Mouse (Mus musculus) urinary bladder, postnatal 4 days (tissue): ENCODE measurements around the gene Tpcn2.

Experiments
- DNase-seq, 2 experiments: peaks; one replicate each; pipeline ENCODE4 v3.0.0; 2021 to 2022; ENCODE audit warnings: low spot score in 2 of 2

The Tpcn2 gene

DNA sequence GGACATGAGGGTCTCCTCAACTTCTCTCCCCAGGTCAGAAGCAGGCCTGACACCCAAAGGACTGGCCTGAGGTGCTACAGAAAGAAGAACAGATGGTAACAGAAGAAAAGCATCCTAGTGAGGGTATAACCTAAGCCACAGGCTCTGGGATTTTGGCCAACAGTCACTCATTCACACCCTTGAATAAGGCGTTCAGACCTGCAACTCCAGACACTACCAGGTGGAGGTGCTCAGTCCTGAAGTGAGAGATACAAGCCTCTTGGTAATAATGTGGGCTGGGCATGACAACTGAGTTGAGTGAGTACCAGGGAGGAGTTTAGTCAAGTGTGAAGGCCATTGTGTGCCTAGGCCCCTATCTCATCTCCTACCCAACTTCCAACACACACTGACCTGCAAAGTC is 129.7 kb downstream of the Tpcn2 start:
- no peak for DNase-seq

DNA sequence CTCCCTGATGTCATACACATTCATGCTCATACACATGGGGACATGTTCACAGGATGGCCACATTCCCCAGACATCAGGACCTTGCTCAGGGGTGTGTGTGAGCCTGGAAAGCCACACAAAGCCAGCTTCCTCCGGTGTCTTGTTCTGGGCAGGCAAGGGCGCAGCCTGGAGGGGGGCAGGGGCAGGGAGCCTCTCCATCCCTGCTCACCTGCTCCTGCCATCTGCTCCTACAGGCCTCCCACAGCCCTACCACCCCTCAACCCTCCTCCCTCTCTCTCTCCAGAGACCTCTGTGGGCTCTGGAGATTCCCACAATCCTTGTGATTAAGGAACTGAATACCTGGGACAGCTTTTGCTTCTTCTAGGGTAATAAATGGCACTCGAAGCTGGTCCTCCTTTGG is 132.0 kb downstream of the Tpcn2 start:
- DNase-seq = no peak

DNA sequence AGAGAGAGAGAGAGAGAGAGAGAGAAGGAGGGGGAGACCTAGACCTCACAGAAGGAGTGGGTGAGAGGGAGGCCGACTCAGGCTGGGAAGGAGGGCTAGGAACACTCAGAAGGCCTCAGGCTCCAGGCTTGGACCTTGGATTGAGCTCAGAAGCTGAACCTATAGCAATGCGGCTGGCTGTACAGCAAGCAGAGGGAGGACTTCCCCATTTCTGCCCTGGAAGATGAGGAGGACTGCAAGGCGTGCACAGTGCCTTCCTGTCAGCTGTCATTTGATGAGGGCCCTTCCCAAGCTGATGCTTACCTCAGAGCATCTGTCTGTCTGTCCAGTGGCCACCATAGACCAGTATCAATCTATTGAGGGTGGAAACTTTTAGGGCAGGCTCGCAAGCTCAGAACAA is 134.9 kb downstream of the Tpcn2 start:
- DNase-seq = no peak

DNA sequence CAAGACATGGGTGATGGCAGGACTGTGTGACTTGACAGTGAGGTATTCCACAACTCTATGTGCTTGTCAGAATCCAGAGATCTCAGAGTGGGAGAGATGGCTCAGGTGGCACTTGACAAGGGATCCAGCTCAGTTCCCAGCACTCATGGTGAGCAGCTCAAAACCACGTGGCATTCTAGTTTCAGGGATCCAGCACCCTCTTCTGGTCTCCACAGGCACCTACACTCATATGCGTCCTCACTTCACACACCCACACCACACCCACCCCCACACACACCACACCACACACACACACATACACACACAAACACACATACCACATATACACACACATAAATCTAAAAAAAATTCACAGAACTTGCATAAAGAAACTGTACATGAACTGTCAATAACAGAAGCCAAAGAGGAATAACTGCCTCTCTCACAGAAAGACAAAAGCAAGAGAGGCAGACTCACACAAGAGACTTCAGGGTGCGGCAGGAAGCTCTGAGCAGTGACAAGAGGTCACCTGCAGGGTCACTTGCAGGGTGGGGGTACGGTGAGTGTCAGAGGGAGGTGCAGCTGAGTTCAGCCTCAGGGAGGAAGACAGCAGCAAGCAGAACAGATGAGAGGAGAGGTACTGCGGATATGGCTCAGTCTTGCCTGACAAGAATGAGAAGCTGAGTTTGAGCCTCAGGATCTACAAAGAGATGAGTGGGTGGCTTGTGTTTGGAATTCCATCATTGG is 135.7 kb downstream of the Tpcn2 start:
- no peak for DNase-seq

DNA sequence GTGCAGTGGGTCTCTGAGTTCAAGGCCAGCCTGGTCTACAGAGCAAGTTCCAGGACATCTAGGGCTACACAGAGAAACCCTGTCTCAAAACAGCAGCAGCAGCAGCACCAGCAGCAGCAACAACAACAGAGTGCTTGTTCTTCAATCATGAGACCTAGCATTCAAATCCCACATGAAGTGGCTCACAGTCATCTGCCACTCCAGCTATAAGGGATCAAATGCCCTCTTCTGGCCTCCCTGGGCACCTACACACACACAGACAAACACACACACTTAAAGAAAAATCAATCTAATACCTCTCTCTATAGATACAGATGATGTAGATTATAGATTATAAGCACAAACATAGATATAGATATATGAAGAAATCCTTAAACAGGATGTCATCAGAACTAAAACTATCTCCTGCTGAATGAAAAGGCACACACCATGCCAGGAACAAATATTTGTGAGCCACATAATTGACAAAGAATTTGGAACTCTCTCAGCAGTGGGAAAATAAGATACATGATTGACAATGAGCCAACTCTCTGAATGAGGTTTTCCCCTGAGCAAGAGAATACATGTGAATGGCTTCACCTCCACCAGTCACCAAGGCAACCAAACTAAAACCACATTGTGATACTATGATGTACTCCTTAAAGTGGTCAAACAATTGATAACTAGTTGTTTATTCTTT is 137.4 kb downstream of the Tpcn2 start:
- DNase-seq = no peak

DNA sequence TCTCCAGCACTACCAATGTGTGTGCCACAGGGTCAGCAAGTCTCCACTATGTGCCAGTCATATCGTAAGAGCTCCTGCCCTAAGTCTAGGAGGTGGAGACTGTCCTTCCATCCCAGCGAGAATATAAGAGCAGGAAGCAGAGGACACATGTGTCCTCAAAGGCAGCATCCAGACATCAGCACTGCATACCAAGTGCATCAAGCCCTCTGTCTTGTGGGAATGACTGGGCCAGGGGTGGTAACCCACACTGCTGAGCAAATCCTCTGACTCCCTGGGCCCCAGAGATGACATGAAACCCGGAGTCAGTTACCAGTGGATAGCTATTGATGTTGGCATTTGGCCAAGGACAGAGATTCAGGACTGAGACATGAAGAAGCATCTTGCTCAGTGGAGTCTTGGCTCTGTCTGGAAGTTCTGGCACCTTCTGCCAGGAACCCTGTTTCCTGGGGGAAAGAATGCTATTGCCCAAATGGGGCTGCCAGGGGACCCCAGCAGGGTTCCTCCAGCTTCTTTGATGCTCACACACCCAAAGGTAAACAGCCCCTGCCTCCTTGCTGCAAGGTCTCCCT is 140.2 kb downstream of the Tpcn2 start:
- DNase-seq = no peak

DNA sequence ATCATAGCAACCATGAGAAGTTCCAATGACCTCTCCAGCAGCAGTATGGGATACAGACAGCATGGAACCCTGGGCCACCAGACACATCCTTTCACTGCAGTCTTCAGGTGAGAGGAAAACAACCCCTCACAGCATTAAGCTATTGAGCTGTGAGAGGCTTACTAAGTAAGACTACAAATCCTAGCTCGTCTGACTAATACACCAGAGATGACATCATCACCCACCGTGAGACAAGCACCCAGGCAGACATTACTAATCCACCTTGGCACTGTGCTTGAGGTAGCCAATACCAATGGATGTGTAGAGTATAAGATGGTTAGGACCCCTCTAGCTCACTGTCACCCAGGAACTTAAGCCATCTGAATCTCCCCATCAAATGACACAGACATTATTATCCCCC is 143.2 kb downstream of the Tpcn2 start:
- DNase-seq = no peak

DNA sequence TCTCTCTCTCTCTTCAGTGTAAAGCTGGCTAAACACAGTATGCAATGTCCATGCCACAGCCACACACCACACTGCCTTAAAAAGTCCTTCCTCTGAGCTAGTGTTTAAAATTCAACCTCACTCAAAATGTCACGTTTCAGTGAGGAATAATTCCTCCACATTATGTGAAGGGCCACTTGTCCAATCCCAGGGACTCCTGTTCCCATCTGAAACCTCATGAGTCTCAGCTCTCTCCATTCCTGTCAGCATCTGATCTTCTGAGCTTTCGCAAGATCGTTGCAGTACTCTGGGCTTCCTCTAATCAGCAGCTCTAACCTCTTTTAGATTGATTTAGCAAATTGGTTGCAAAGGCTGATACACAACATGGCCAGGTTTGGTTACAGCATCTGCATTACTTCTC is 144.2 kb downstream of the Tpcn2 start:
- DNase-seq = no peak

DNA sequence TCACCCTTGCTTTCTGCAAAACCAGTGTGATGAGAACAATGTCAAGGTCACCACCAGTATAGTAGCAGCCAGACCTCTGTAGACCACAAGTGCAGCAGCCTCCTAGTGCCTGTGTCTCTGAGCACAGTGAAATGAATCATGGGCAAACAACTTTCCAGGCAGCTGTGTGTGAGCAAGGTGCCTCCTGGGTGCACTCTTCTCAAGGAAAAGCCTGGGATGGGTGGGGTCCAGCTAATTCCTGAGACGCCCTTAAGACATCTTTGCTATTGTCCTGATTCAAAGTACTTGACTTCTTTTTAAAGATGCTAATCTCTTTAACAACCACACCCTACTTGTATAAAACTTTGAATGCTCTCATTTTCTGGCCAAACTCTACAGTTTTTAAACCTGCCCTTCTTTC is 144.7 kb downstream of the Tpcn2 start:
- no peak for DNase-seq

DNA sequence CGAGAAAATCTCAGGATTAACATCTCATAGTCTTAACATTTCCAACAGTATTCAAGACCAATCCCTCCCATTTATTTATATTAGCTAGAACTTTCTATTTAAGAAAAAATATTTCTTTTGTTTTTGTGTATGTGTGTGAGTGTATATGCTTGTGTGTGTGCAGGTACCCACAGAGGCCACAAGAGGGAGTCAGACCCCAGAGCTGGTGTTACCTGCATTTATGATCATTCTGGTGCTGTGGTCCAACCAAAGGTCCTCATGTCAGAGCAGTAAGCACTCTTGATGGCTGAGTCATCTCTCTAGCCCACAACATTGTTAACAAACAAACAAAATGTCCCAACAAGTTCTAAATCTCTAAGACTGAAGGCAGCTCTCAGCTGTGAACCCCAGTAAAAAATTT is 145.9 kb downstream of the Tpcn2 start:
- DNase-seq = no peak

DNA sequence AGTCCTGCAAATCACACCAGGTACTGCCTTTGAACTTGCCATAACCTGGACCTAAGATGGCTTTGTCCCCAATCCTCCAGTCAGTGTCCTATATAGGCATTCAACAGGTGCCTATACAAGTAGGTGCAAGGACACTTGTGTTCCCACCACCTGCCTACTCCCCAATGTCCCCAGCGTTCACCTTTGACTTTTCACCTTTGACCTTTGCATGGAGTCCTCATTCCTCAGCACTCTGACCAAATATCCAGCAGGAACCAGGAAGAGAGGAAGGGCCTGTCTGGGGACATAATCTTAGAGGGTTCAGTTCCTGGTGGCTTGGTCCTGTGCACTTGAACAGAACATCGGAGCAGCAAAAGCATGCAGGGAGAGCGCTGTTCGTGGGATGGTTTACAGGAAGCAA is 147.0 kb downstream of the Tpcn2 start:
- no peak for DNase-seq
